Mouse (Mus musculus) embryo, embryonic 10 days (tissue): ENCODE data around the gene Fignl2.
"Not testable (repeated sequence)": the region's sequence is repeated elsewhere in the genome, so short reads cannot be mapped to it uniquely, and the experiment has no call there.

Source experiments
- DNase-seq: peaks from one replicate; pipeline ENCODE4 v3.0.0-alpha.2; 2015; ENCODE audit warnings: low spot score

Fignl2 gene

DNA sequence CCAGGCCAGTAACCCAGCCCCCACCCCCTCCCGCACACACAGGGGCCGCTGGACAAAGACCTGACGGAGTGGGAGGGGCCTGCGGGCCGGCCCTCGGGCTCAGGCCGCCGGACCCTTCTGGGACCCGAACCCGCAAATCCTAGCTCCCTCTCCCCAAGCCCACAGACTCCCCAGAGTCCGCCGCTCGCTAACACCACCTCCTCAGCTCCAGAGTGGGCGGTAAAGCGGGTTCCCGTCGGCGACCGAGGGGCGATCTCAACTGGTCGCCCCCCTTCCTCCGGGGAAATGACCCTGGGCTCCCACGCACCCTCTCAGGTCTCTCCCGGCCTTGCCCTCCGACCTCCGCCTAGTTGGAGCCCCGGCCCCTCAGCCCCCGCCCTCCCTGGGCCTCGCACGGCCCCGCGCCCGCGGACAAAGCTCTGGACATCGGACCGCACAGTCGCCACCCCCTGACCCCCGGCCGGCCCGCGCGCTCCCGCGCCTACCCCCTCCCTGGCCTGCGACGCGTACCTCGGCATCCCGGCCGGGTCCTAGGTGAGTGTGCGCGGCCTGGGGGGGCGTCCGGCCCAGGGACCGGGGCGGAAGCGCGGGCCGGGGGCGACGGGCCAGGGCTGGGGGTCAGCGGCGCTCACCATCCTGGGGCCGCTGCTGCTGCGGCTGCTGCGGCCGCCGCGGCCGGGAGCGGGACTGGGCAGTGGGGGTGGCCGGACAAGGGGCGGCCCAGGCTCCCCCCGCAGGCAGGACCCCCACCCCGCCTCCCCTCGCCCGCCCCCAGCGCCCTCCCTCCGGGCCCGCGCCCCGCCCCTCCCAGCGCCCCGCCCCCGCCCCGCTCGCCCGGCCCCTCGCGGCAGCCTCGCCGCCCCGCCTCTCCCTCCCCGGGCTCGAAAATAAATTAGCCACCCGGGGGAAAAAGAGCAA, at the start of gene Fignl2:
Fignl2 (minus strand) TSS at position 755 of the 918 bp plus-strand sequence.
- DNase-seq = peak; percentile 54

DNA sequence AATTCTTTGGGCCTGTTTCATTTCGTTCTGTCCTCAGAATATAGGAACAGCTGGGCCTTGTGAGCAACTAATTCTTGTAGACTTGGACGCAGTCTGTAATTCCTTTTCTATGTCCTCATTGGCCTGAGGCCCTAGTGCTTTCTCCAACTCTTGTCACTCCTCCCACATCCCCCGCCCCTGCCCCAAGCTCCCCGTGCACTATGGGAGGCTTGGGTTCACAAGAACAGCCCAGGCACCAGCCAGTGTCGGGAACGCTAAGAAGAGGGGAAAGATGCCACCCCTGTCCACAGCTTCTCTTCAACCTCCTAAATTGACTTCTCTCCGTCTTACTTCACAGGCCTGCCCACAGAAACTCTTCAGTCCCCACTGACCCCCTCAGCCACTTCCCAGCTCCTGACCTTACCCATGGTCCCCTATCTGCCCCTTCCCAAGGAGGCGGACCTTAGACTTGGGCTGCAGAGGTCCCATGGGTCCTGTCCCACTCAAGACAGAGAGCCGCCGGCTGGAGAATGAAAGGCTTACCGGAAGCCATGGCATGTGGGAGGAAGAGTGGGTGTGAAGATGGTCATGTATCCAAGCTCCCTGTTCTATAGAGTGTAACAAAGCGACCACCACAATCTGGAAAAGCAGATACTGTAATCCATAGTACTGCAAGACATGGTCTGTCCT, 48.6 kb upstream of the Fignl2 start:
- DNase-seq = no peak

DNA sequence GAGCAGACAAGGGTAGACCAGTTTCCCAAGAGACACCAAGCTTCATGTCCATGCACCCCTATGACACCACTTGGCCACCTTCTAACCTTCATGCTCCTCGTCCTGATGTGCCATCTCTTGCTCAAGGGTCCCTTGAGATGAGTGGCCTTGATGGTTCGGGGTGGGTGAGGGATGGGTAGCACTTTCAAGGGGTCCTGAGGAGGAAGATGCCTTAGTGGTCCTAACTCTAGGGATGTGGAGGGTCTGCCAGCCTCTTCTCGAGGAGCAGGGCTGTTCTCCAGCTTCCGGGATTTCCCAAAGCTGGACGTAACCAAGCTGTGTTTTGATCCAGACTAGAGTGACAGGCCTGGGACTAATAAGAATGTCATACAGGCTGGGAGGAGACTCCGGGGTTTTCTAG, 47.2 kb upstream of the Fignl2 start:
- DNase-seq = no peak

DNA sequence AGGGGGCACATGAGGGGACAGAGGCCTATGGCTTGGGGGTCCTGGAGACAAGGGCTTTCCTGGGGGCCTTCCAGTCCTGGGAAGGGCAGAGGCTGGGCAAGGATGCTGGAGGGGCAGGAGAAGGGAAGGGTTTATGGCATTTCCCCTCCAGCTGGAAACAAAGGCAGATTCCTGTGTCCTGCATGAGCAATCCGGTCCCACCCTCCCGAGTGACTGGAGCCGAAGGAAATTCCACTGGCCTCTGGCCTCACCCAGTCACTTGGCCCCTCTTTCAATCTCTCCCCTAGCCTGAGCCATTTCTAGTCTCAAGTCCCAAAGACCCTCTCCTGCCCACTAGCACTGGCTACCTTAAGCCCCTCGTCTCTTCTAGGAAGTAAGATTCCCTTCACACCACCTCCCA, 44.8 kb upstream of the Fignl2 start:
- DNase-seq = no peak

DNA sequence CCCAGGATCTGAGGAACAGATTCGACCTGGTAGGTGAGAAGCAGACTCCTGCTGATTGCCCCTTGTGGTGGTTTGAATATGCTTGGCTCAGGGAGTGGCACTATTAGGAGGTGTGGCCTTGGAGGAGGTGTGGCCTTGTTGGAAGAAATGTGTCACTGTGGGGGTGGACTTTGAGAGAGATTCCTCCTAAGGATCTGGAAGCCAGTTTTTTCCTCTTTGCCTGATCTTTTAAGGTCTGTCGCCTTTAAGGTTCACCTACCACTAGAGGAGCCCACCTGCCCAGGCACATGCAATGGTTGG, 43.9 kb upstream of the Fignl2 start:
- no peak for DNase-seq

DNA sequence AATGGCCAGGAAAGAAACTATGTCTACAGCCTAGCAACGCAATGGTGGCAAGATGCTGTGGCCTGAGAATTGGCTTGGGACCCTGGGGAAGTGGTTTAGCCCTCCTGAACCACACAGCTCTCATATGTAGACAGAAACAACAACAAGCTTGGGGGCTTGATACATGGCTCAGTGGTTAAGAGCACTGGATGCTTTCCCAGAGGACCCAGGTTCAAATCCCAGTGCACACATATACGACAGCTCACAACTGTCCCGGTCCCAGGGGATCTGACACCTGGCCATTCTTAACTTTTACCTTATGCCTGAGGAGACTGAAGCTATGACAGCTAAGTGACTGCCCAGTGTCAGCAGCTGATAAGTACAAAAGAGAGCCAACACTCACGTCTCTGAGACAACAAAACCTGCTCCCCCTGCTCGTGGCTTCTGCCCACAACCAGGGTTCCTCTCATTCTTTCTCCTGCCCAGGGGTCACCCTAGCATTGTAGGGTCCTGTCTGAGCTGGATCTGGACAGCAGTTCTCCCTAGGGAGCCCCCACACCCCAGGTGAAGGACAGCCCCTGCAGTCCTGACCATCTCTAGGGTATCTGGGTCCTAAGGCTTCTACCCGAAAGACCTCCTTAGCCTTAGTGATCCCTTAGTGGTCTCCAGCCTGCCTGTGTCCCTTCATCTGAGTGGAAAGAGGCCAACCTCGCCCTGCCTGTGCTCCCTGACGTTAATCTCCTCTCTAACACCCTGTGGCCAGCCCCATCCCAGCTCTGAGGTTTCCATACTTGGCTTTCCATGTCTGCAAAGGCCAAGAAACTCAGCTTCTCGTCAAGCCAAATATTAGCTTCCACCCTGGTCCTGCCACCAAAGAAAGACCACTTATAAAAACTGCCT, 43.3 kb upstream of the Fignl2 start:
- no peak for DNase-seq

DNA sequence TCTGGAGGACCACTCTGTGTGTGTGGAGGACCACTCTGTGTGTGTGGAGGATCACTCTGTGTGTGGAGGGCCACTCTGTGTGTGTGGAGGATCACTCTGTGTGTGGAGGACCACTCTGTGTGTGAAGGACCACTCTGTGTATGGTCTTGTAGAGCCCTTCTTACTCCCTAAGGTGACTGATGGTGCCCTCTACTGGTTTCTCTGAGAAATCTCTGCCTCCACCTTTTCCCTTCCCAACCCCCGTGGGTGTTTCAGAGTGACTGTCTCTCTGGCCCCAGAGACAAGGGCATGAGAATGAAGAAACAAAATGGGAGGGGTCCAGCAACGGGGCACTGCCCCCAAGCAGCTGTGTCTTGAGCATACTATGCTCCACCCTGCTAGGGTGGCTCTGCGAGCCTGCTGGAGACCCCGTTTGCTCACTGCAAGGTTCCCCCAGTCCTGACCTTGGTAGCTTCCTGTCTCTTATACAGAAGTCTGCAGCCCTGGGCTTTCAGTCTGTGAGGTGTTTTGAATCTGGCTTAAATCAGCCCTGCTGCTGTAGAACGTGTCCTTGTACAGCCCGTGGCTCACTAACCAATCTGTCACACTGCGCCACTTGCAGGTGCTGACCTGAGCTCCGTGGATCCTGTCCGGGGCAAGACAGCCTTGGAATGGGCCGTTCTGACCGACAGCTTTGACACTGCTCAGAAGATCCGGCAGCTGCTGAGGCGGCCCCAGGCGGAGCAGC, 40.2 kb upstream of the Fignl2 start:
- peak; percentile 78 for DNase-seq

DNA sequence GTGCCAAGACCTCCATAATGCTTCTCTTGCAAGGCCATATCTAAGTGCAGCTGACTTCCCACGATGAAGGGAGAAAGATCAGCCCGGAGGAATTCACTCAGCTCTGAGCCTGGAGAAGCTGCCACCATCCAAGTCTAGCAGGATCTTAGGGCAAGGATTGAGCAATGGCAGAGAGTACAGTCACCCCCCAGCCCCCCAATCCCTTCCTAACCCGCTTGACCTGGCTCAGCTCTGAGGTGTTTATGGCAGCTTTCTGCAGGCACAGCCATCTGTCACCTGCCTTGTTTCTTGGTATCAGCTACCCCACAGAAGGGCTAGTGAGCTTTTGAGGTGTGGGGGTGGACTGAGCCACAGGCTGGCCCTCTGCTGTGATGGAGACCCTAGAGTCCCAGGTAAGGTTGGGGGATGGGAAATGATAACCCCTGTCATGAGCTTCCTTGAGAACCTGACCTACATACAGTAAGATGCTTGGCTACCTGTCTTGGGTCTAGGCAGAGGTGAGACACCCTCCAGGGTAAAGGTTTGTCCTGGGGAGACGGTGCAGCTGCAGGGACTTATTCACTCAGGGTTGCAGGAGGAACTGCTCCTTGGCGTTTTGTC, 37.2 kb upstream of the Fignl2 start, which contains the start of gene Ankrd33:
Ankrd33 (plus strand) TSS at position 245 of the 600 bp plus-strand sequence.
- DNase-seq = no peak

DNA sequence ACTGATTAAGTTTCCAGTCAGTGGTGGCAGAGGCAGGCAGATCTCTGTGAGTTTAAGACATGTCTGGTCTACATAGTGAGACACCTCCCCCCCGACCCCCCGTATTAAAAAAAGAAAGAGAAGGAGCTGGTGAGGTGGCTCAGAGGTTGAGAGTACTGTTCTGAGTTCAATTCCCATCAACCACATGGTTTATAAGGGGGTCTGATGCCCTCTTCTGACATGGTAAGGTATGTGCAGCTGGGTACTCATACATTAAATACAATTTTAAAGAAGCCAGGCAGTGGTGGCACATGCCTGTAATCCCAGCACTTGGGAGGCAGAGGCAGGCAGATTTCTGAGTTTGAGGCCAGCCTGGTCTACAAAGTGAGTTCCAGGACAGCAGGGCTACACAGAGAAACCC, 35.4 kb upstream of the Fignl2 start:
- DNase-seq = not testable (repeated sequence)

DNA sequence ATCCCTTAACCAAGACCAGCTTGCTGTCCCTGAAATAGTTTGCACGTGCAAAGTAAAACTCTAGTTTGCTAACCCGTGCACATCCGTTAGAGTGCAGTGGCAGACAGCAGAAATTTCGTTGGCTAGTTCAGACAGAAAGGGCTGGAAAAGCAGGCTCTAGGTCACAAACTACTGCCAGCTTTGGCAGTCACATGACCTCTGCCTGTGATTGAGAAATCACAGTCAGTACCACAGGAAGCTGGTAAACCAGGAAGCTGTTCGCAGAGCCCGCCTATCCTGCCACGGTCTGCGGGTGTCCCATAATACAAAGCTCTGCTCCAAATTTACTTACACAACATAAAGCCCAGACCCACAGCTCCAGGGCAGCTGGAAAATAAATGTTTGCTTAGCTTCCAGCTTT, 34.8 kb upstream of the Fignl2 start:
- DNase-seq = no peak

DNA sequence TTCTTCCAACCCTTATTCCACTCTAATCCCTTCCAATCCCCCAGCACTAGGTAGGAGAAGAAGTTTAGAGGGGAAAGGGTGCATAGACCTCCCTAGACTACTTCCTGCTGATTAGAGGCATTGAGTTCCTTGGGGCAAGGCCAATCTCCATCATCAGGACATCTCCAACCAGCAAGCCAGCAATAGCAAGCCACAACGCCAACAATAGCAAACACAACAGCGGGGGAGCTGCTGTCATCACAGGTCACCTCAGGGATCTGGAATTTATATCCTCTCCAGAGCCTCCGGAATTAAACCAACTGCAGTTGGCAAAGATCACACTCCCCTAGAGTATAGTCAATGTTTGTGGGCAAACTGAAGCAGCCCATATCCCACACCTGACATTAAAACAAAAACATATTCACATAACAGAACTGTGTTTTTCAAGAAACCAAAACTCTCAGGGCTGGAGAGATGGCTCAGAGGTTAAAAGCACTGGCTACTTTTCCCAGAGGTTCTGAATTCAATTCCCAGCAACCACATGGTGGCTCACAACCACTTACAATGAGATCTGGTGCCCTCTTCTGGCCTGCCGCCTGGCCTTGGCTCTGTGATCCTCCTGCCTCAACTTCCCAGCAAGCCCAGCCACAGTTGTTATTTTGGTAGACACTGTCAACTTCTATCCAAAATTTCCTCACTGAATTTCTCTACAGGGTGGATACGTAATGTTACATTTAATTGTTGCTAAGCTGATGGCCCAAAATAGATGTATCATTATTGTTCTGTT, 29.7 kb upstream of the Fignl2 start:
- no peak for DNase-seq

DNA sequence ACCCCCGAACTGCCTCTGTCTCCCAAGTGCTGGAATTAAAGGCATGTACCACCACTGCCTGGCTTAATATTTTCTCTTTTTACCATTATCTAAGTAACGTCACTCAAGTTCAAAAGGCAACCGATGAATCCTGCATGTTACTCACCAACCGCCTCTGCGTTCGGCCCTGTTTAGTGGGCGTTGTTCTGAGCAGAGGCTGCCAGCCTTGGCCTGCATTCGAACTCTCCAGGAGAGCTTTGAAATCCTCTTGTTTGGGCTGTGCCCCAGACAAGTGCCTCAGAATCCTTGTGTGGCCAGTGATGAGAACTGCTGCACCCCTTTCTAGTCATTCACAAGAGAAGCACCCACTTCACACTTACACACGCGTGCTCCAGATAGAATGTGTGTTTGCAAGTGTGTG, 27.6 kb upstream of the Fignl2 start:
- no peak for DNase-seq

DNA sequence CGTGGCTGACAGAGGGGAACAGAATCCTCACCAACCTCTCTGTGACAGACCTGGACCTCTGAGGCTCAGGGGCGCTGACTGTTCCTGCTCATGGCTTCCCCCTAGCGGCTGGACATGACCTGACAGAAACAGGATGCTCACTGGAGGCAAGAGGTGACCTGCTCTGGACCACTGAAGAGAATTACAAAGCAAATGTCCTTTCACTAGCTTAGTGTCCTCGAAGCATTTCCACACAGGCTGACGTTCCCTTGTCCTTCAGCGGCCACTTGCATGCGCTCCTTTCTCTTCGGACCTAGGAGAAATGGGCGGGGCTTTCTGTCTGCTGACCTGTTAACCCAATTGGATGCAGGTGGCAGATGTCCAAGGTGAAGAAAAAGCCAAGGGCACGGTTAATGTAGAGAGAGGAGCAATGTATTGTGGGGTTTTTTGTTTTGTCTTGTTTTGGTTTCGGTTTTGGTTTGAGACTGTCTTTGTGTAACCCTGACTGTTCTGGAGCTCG, 27.2 kb upstream of the Fignl2 start:
- peak; percentile 91 for DNase-seq

DNA sequence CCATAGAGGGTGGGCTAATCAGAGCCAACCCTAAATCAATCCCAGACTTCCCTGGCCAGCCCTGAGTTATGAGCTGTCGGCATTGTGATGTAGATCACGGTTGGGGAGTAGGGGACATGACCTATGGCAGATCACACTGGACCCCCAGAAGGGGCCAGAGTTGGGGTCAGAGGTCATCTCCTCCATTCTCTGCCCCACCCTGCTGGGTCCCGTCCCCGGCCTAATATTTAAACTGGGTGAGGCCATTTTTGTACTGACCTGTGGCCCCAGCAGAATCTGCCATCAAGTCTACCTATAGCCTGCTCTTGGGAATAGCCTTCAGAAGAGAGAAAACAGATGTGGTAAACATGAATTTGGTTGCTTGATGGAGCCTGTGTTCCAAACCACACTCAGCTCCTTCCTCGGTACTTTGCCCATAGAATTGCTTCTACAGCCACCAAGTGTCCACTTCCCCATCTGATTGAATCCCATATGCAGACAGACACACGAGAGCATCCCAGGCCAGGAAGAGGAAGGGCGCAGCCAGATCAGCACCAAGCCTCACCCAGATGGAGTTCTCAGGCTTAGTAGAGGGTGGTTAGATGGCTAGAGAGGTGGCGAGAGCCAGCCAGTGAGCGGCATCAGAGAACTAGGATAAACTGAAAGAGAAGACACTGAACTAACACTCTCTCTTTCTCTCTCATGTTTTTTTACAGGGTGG, 25.4 kb upstream of the Fignl2 start:
- peak; percentile 47 for DNase-seq

DNA sequence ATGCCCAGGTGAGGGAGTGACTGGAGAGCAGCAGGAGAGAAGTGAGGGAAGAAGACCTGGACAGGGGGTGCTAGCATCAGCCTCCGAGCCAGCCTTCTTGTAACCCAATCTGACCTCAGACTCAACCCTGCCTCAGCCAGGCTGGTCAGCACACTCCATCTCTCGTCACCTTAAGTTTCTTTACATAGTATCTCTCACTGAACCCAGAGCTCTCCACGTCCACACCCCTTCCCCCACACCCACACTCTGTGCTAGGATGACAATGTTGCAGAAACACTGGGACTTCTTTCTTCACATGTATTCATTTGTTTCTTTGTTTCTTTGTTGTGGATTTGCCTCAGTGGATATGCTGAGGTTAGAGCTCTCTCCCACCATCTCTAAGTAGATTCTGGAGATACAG, 22.6 kb upstream of the Fignl2 start:
- no peak for DNase-seq

DNA sequence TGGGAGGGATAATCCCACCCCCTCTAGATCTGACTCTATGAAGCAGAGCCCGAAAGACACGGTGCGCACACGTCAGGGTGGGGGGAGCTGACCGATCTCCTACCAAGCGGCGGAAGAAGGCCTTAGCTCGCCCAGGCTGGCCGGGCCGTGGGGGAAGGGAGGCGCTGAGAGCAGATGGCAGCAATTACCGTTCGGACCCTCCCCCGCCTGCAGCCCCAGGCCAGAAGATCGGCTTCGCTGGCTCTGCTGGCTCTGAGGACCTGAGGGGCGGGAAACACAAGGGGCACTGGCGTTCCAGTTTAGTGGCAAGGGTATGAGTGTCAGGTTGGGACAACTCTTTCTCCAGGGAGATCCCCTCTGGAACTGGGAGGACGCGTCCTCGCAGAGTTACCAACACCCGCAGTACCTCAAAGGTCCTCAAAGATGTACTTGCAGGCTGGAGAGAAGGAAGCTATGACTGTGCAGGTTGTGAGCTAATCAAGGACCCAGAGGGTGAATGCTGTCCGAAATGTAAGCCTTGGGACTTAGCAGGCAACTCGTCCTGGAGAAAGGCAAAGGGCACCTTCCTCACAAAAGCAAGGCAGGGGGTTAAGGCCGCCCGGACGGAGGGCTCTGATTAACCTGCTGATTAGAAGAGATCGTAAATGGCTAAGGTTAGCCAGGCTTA, 19.8 kb upstream of the Fignl2 start:
- peak; percentile 94 for DNase-seq

DNA sequence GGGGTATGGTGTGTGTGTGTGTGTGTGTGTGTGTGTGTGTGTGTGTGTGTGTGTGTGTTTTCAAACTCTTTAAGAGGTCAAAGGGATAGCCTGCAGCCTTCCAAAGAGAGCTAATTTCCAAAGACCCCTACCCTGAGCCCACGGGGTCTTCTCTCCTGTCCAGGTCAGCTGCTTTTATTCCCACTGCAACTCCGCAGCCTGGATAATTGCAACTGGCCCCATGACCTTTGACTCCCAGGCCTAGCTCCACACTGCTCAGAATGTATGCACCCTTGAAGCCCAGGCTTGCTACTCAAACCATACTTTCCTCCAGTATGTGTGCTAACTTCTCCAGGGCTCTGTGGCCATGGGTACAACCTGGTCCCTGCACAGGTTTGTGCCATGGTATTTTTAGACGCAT, 17.0 kb upstream of the Fignl2 start:
- DNase-seq = peak; percentile 80

DNA sequence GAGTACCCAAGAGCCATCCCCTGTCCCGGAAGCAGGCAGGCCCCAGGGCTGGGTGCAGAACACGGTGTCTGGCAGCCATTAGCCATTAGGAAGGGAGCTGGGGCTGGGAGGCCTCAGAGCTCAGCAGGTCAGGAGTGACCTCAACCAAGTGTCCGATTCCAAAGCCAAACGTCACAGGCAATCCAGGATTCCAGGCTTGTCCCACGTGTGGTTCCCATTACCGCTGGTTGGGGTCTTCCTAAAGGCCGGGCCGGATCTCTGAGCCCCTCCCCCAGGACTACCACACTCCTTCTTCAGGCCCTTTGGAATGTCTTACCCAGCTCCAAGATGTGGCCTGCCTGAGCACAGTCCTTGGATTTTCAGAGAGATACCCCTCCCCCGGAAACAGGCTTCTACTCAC, 16.6 kb upstream of the Fignl2 start:
- peak; percentile 88 for DNase-seq

DNA sequence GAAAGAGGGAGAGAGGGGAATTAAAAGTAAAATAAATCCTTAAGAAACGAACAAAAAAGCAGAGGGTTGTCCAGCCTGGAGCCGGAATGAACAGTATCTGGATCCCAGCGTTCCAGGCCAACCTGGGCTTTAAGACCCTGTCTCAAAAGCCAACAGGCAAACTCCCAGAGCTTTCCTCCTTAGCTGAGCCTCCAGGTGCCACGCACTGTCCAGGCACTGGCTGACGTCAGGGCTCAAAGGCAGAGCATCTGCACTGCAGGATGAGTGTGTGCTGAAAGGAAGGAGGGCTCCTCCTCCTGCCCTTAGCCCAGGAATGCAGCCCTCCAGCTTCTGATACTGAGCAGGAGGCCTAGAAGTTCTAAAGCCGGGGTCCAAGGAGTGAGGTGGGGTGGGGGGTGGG, 15.6 kb upstream of the Fignl2 start:
- peak; percentile 76 for DNase-seq
